Mouse (Mus musculus) brain, embryonic 18.5 days (tissue): ENCODE measurements at regions not wholly inside any gene's neighbourhood (a gene's known extent, or its start where the extent isn't known, plus 50 kb on each side); places are given as distances from the start of the nearest gene placed in this dataset.

ENCODE experiments used
- DNase-seq: peaks from one replicate; pipeline ENCODE4 v3.0.0-alpha.2; 2012; ENCODE audit warnings: low read depth, low spot score

- DNase-seq, result no peak
Observed at GRCm38 (mm10) chr12:61307396-61307795, 215.6 kb upstream of the Lrfn5 start.

DNA sequence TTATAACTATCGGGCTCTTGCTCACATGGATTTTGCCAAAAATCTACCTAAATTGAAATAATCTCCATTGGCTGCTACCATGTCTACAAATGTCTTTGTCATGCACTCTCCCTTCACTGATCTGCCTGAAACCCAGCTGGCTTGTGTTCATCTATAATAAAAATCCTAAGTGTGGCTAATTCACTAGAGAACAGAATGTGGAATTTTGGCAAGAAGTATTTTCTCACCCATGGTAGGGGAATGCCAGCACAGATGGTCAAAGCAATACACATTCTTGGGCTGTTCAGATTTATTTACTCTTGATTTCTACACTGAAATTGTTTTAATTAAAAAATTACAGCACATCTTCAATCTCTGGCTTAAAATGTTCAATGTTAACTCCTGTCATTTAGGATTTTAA is 200.8 kb upstream of the Lrfn5 start:
- peak; percentile 51 for DNase-seq

DNA sequence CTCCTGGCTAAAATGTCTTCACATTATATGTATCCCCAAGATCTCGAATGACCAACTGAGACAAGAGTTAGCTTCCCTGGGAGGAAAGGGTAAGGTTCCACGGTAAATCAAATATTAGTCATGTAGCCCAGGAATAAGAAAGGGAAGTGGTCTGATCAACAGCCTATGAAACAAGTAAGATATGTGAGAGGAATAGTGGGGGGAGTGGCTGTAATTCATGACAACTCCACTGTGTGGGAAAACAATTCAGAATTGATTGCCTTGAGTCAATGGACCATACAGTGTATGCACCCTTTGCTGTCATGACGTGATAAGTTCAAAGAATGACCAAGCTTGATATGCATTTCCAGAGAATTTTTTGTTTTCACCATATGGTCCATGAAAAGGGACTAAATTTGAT is 190.8 kb upstream of the Lrfn5 start:
- no peak for DNase-seq
